Mouse (Mus musculus): ENCODE data around the gene Ncoa3.
"Not testable (repeated sequence)": the region's sequence is repeated elsewhere in the genome, so short reads cannot be mapped to it uniquely, and the experiment has no call there.

The Ncoa3 gene

GRCm38 (mm10) chr2:165992270-165993172 lies at the start of gene Ncoa3:
TSS of gene Ncoa3 (plus strand) at chr2:165992636.
- DNase-seq: peak; percentile 95

DNA sequence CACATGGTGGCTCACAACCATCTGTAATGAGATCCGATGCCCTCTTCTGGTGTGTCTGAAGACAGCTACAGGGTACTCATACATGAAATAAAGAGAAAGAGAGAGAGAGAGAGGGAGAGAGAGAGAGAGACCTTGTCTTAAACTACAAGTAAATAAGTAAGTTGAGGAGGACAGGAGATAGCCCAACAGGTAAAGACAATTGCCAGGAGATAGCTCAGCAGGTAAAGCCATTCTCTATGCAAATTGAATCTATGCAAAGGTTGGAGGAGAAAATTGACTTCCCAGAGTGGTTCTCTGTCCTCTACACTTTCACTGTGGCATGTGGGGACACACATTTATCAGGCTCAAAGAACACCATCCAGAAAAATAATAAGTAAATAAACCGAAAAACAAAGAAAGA lies 49.3 kb upstream of the Ncoa3 start:
- DNase-seq: no peak

GRCm38 (mm10) chr2:165944576-165945351 lies 47.7 kb upstream of the Ncoa3 start:
- no peak for DNase-seq

- DNase-seq: no peak
Measured at GRCm38 (mm10) chr2:165946046-165946564, 46.3 kb upstream of the Ncoa3 start.

DNA sequence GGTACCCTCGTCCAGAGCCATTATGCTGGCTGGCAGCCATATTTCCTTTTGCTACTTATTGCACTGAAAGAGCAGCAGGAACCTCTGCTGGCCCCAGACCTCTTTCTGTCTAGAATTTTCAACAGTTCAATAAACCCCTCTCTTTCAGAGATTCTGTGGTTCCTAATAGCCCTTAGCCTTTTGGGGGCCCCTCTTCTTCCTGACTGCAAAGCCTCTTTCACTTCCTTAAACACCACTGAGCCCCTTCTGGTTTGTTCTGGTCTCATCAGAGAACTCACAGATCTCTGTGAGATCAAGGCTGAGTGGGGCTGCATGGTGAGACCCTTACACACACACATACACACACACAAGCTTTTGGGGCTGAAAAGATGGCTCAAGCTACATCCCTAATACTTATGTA lies 44.4 kb upstream of the Ncoa3 start:
- no peak for DNase-seq

DNA sequence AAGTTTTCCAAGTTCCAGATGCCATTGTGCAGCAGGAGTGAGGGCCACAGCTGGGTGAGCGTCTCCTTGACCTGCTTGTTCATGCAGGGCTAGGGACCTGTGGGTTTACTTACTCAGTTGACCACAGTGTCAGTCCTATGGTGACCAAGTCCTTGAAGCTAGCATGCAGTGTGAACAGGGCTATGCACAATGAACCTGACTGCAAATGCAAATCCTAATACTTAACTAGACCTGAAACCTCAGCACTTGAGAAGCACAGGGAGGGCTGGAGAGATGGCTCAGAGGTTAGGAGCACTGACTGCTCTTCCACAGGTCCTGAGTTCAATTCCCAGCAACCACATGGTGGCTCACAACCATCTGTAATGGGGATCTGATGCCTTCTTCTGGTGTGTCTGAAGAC lies 43.7 kb upstream of the Ncoa3 start:
- not testable (repeated sequence) for DNase-seq

- no peak for DNase-seq
Measured at GRCm38 (mm10) chr2:165949719-165950118, 42.7 kb upstream of the Ncoa3 start.

DNA sequence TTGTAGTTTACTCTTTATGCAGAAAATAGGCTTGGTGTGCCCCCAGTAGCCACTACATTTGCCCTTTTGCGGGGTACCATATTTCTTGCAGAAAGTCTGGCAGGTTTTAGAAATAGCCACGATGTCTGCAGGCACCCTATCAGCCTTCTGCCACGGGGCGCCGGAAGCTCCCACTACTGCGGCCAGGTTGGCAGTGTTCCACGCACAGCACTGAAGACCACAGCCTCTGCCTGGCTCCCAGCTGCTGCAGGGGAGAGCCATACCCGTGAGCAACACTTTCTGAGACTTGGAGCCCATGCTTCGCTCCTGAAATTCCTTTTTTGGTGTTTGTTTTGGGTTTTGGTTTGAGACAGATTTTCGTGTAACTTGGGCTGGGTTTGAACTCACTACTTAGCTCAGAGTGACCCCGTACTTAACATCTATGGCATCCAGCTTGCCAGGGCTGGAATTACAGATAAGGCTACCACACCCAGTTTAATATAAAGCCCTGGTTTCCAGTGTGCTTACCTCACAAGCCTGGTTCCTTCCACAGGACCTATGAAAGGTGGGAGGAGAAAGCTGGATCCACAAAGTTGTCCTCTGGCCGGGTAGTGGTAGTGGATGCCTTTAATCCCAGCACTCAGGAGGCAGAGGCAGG lies 40.9 kb upstream of the Ncoa3 start:
- no peak for DNase-seq

DNA sequence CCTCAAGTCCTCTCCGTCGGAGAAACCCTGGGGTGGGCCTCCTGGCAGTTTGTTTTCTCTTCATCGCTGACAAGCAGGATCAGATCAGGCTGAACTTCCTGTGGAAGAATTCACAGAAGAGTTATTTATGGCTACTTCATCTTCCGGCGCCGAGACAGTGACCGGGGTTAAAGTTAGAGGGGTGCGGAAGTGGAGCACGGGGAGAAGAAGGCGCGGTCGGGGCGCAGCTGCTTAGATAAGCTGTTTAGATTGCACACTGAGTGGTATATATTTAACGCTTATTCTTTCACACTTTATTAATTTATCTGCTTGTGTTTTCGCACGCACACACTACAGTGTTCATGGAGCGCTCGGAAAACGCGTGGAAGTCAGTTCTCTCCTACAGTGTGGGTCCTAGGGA lies 37.6 kb upstream of the Ncoa3 start:
- DNase-seq: no peak

DNA sequence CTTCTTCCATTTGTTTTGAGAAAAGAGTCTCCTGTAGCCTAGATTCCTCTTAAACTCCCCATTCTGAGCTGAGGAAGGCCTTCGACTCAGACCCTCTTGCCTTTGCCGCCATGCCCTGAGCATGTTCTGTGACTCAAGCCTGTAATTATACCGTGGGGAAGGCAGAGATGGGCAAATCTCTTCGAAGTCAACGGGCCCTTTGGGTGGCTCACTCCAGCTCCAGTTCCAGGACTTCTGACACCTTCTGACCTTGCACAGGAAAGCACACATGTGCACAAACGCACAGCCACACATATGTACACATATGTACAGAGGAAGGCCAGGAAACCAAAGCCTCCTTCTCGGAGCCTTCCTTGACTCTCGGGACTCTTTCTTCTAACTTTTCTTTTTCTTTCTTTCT lies 37.0 kb upstream of the Ncoa3 start:
- DNase-seq: no peak

DNA sequence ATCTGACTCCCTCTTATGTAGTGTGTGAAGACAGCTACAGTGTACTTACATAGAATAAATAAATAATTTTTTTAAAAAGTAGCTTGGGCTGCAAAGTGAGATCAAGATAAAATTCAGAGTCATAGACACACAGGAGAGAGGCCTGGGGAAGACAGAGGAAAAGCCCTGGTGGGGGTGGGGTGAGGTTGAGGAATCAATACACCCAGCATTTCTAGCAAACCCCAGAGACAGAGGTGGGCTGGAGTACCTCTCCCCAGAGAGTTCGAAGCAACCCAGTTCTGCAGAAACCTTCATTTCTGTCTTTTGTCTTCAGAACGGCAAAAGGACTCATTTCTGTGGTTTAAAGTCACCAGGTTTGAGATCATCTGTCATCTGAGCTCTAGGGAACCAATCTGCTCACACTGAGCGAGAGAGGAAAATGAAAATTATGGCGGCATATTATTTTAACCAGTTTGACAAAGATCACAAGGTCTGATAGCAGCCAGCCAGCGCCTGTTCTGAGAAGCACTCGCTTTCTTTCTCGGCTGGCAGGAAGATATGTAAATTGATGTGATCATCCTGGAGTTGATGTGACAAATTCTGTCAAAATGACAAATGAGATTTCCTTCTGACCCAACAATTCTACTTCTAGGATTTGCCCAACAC lies 36.2 kb upstream of the Ncoa3 start:
- DNase-seq: no peak

- DNase-seq: no peak
Measured at GRCm38 (mm10) chr2:165957257-165957828, 35.1 kb upstream of the Ncoa3 start.

- DNase-seq: no peak
Measured at GRCm38 (mm10) chr2:165958556-165958955, 33.9 kb upstream of the Ncoa3 start.

- DNase-seq: no peak
Measured at GRCm38 (mm10) chr2:165960695-165961094, 31.7 kb upstream of the Ncoa3 start.

DNA sequence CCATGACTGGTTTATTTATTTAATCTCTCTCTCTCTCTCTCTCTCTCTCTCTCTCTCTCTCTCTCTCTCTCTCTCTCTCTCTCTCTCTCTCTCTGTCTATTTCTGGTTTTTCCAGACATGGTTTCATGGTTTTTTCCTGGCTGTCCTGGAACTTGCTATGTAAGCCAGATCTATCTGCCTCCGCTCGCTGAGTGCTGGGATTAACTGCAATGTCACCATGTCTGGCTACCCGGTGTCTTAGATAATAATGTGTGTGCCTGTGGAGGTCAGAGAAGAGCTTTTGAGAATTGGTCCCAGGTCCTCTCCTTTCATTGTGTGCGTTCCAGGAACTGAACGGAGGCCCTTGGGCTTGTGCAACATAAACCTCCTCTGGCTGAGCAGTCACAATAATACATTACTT lies 29.6 kb upstream of the Ncoa3 start:
- DNase-seq: no peak

GRCm38 (mm10) chr2:165964121-165964520 lies 28.3 kb upstream of the Ncoa3 start:
- no peak for DNase-seq

GRCm38 (mm10) chr2:165967076-165967475 lies 25.4 kb upstream of the Ncoa3 start:
- no peak for DNase-seq

GRCm38 (mm10) chr2:165967823-165968555 lies 24.4 kb upstream of the Ncoa3 start:
- peak; percentile 89 for DNase-seq

DNA sequence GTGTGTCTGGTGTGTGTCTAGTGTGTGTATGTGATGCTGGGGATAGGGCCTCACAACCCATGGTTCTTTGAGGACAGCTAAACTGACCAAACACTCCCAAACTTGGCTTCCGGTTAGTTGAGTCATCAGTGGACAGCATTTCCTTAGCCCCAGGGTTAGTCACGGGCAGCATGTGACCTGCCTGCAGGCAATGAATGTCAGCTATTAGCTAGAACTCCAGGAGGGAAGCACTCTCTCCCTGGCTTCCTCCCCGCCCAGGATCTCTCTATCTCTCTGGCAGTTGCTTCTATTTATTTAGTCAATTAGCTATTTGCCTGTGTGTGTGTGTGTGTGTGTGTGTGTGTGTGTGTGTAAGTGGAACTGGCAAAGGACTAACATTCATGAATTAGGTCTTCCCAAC lies 23.6 kb upstream of the Ncoa3 start:
- peak; percentile 35 for DNase-seq

DNA sequence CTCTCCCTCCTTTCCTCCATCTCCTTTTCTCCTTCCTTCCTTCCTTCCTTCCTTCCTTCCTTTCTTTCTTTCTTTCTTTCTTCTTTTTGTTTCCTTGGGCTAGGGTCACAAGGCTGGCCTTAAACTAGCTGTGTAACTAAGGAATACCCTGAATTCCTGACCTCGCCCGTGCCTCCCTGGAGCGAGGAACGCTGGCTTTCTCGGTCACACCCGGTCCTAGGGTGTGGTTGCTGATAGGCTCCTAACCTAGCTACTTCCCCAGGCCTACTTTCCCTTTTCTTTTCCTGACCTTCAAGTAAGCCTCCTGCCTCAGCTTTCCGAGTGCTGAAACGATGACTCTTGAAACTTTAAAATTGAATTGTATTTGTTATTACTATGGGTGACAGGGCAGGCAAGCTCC lies 23.0 kb upstream of the Ncoa3 start:
- DNase-seq: no peak

GRCm38 (mm10) chr2:165969961-165970360 lies 22.5 kb upstream of the Ncoa3 start:
- no peak for DNase-seq

GRCm38 (mm10) chr2:165970767-165971166 lies 21.7 kb upstream of the Ncoa3 start:
- no peak for DNase-seq

Data from retina, postnatal 1 day (tissue).